Mouse (Mus musculus): ENCODE measurements around the gene Csf3r. TPM values are rescaled to one million over a fixed set of nuclear protein-coding genes. Genes with fewer than 3 reads are reported as not detected.

Gene Csf3r
- polyA plus RNA-seq, 1 experiment from 2014 or later = 1.4 TPM

DNA sequence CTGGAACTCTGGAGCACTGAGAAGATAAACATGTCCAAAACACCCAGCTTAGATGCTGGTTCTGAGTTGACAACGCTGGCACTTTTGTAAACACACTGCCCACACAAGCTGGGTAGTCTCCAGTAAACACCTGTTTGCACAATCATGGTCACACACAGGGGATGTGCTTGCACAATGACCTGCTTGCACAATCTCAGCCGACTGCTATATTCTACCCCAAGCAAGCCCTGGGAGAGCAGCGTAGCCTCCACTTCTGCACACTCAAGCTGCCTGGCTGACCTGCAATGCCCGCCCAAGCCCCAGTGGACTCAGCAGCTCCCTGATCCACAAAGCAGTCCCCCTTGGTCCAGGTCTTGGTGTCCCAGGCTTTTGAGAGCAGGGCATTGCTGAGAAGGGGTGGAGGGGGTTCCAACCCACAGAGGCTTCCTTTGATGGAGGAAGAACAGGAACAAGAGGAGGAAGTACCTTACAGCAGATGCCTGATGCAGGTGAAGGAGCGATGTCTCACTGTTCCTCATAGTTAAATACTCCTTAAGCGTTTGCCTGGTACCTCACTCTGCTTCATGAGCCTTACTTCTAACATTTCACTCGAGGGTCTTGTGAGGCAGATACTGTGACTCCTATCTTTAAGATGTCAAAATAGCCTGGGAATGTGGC is 6.5 kb upstream of the Csf3r start:
- Histone ChIP-seq H3K9ac (no peak overlapping the region), H3K27ac (no peak overlapping the region), H3K4me3 (replicated peaks) (no peak overlapping the region), H3K4me1 (no peaks in the 10 kb centered on the region), H3K4me2 (no peak overlapping the region), H3K27me3 (no peaks in the 10 kb centered on the region), H3K9me3 (replicated peaks) (no peaks in the 10 kb centered on the region), H3K36me3 (no peaks in the 10 kb centered on the region)
- 85% methylated on average over 7 of the region's 7 CpGs for WGBS
- no peak for ATAC-seq (replicated peaks; ENCODE audit: low FRiP score)

DNA sequence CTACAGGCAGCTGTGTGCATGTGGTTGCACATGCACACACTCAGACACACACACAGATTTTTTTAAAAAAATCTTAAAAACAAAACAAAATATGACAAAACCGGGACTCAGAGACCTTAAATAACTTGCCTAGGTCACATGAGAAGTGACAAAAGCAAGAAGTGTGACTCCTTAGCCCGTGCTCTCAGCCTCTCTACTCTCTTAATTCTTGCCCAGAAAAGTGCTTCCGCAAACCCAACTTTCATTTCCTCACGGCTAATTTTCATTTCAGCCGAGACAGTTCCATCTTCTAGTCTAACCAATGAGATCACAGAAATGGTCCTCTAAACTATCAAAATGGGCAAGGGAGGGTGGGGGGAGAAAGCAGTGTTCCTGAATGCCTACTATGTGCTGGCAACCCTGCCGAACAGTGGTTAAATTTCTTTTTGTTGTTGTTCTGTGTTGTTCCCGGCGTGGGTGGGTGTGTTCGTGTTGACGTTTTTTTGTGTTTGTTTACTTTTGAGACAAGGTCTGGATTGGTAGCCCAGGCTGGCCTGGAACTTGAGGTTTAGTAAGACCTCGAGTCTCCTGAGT is 5.3 kb upstream of the Csf3r start:
- no peak overlapping the region for H3K9ac ChIP-seq
- H3K4me1 ChIP-seq = no peaks in the 10 kb centered on the region
- no peak overlapping the region for H3K4me3 ChIP-seq (replicated peaks)

DNA sequence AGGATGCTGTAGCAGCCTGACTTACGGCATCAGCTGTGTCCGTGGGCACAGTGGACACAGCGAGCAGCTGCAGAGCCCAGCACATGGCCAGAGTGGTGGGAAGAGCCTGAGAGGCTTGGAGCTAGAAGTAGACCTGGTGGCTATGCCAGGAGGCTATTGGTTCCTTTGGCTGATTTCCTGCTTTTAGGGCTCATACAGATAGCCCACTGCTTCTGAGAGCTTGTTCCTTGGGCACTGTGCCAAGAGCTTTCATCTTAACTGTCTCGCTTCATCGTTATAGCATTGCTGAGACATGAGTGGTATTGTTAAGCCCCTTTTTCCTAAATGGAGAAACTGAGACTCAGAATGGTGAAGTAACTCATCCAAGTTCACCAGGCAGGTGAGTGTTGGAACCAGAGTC is 1.5 kb downstream of the Csf3r start:
- H3K9ac ChIP-seq = no peak overlapping the region
- H3K27ac ChIP-seq = no peak overlapping the region
- H3K27me3 ChIP-seq = no peaks in the 10 kb centered on the region
- H3K4me1 ChIP-seq = no peaks in the 10 kb centered on the region
- H3K4me2 ChIP-seq = no peak overlapping the region
- H3K36me3 ChIP-seq = no peaks in the 10 kb centered on the region
- no peaks in the 10 kb centered on the region for H3K9me3 ChIP-seq (replicated peaks)
- no peak for ATAC-seq (replicated peaks; ENCODE audit: low FRiP score)
- H3K4me3 ChIP-seq (replicated peaks) = no peak overlapping the region
- 77% methylated on average over 5 of the region's 5 CpGs for WGBS

More for the DNA sequence above, 5.3 kb upstream of the Csf3r start:
- Histone ChIP-seq H3K27me3 (no peaks in the 10 kb centered on the region), H3K27ac (no peak overlapping the region), H3K4me2 (no peak overlapping the region), H3K9me3 (replicated peaks) (no peaks in the 10 kb centered on the region), H3K36me3 (no peaks in the 10 kb centered on the region)
- ATAC-seq (replicated peaks; ENCODE audit: low FRiP score) = no peak
- 81% methylated on average over 11 of the region's 11 CpGs for WGBS

DNA sequence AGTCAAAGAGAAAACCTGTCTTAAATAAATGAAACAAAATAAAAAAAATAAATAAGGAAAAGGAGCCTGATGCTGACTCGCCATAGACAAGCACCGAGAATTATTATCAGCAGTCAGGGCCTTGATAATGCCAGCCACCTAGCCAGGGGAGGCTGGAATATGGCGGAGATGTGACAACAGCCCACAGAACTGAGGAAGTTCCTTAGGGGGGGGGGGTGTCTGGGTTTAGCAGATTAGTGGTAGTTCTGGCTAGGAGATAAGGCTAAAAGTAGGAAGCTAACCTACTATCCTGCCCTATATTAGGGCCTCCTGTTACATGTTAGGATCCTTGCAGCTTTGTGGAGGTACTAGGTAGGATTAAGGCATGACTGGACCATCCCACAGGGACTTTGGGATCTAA is 3.6 kb downstream of the Csf3r start:
- no peaks in the 10 kb centered on the region for H3K4me1 ChIP-seq
- no peaks in the 10 kb centered on the region for H3K36me3 ChIP-seq
- H3K27ac ChIP-seq = no peak overlapping the region
- no peak overlapping the region for H3K4me2 ChIP-seq
- no peak for ATAC-seq (replicated peaks; ENCODE audit: low FRiP score)
- H3K9ac ChIP-seq = no peak overlapping the region
- WGBS = 90% methylated on average over 3 of the region's 3 CpGs
- no peaks in the 10 kb centered on the region for H3K27me3 ChIP-seq
- no peak overlapping the region for H3K4me3 ChIP-seq (replicated peaks)
- no peaks in the 10 kb centered on the region for H3K9me3 ChIP-seq (replicated peaks)

DNA sequence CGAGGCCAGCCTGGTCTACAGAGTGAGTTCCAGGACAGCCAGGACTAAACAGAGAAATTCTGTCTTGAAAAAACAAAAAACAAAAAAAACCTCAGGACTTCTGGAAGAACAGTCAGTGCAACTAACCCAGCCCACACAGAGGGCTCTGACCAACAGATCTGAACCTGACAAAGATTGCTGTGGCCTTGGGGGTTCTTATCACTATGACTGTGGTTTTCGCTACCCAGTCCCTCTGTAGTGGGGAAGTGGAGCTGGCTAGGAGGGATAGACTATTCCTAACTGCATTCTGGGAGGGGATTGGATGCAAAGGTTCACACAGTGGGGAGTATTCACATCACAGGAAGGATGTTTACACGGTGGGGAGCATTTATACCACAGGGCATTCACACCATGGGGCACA is 4.7 kb downstream of the Csf3r start:
- Histone ChIP-seq H3K4me3 (replicated peaks) (no peak overlapping the region), H3K27ac (no peak overlapping the region), H3K36me3 (no peaks in the 10 kb centered on the region), H3K9me3 (replicated peaks) (no peaks in the 10 kb centered on the region), H3K4me1 (no peaks in the 10 kb centered on the region), H3K9ac (no peak overlapping the region), H3K27me3 (no peaks in the 10 kb centered on the region), H3K4me2 (no peak overlapping the region)
- ATAC-seq (replicated peaks; ENCODE audit: low FRiP score) = no peak
- 65% methylated on average over 3 of the region's 3 CpGs for WGBS

DNA sequence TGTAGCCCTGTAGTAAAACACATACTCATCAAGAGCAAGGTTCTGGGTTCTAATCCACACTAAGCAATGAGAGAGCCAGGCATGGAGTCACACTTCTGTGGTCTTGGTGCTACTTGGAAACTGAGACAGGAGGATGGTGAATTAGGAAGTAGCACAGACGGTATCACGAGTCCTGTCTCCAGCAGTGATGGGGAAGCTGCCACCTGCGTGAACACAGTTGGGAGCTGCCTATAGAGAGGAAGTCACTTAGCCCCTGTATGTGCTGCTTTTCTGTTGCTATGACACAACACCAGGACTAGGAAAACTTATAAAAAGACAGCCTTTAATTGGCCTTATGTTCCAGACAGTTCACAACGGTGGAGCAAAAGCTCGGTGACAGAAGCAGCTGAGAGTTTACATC is 6.4 kb downstream of the Csf3r start:
- H3K27ac ChIP-seq = no peak overlapping the region
- 81% methylated on average over 5 of the region's 5 CpGs for WGBS
- ATAC-seq (replicated peaks; ENCODE audit: low FRiP score) = no peak
- no peaks in the 10 kb centered on the region for H3K36me3 ChIP-seq
- H3K27me3 ChIP-seq = no peaks in the 10 kb centered on the region
- no peaks in the 10 kb centered on the region for H3K4me1 ChIP-seq
- no peaks in the 10 kb centered on the region for H3K9me3 ChIP-seq (replicated peaks)
- H3K4me2 ChIP-seq = no peak overlapping the region
- no peak overlapping the region for H3K4me3 ChIP-seq (replicated peaks)
- H3K9ac ChIP-seq = no peak overlapping the region

DNA sequence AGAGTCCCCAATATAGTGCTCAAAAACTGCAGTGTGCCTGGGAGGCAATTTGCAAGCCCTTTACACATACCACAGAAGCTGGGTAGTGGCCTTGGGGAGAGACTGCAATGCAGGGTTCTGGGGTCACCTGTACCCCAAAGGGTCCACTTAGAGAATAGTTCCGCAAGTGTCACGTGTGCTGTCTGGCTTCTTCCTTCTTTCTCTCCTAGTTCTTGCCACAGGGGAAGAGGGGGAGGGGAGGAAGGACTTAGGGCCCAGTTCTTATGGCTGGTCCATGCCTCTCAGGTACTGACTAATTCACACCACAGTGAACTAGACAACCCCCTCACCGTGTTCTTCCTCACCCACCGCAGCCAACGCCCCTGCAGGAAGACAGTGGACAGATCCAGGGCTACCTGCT is 11.1 kb downstream of the Csf3r start:
- Histone ChIP-seq H3K4me1 (no peaks in the 10 kb centered on the region), H3K27ac (no peak overlapping the region), H3K9ac (no peak overlapping the region), H3K36me3 (no peaks in the 10 kb centered on the region), H3K4me2 (no peak overlapping the region), H3K9me3 (replicated peaks) (no peaks in the 10 kb centered on the region), H3K27me3 (no peaks in the 10 kb centered on the region), H3K4me3 (replicated peaks) (no peak overlapping the region)
- no peak for ATAC-seq (replicated peaks; ENCODE audit: low FRiP score)
- 82% methylated on average over 5 of the region's 5 CpGs for WGBS

DNA sequence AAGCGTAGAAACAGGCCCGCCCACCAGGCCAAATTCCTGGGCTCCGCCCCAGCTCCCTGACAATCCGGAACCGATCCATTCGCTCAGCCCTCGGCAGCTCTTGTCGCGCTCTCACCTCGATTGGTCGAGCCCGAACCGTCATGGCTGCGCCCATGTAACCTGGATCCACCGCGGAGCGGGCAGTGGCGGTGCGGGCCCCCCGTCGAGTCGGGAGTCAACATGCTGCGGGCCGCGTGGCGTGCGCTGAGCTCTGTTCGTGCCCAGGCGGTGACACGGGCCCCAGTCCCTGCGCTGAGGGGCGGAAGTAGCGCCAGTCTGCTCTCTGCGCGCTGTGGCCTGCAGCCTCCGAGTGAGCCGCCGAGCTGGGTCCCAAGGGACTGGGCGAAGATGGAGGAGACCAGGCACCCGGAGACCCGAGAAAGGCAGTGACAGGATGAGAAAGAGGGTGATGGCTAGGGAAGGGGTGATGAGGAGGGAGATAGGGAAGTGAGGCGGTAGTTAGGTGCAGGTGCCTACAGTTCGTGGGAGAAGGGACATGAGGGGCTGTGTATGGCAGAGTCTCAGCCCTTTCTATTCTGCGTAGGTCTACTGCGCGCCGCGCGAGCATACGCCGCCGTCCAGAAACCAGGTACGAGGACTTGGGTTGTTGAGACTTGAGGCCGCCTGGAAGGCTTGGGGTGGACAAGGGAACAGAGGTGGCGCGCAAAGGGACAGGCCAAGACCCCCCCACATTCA is 22.7 kb downstream of the Csf3r start, which contains the start of gene Mrps15:
Gene Mrps15, plus strand, starts transcription at position 75 of the 735 bp plus-strand sequence.
- Histone ChIP-seq H3K4me3 (replicated peaks) (peak within 1 kb of the TSS; percentile 90), H3K4me2 (peak within 1 kb of the TSS; percentile 91), H3K9me3 (replicated peaks) (no peaks in the 10 kb centered on the region), H3K36me3 (peaks cover 28% of the 10 kb centered on the region), H3K9ac (peak within 1 kb of the TSS; percentile 76), H3K27ac (peak within 1 kb of the TSS; percentile 88), H3K27me3 (no peaks in the 10 kb centered on the region), H3K4me1 (peaks cover 13% of the 10 kb centered on the region)
- peak; percentile 94 for ATAC-seq (replicated peaks; ENCODE audit: low FRiP score)
- WGBS = under 1% methylated on average over 56 of the region's 56 CpGs

DNA sequence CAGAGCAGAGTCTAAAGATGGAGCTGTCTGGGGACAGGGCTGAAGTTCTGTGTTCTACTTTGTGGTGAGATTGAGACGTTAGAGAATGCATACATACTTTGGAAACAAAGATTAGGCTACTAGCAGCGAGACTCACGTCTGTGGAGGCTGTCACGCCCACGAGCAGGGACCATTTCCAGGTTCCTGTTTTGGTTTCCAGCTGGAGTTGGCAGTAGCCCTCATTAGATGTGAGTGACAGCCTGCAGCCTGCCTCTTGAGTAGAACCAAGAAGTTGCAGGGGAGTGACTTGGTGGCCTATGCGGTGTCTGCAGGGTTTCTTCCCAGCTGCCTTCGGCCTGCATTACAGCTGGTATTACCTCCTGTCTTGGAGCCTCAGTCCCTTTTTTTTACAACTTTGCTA is 27.3 kb downstream of the Csf3r start:
- peaks cover 13% of the 10 kb centered on the region for H3K4me1 ChIP-seq
- H3K27ac ChIP-seq = no peak overlapping the region
- ATAC-seq (replicated peaks; ENCODE audit: low FRiP score) = no peak
- H3K9ac ChIP-seq = no peak overlapping the region
- H3K4me2 ChIP-seq = no peak overlapping the region
- H3K4me3 ChIP-seq (replicated peaks) = no peak overlapping the region
- no peaks in the 10 kb centered on the region for H3K27me3 ChIP-seq
- peaks cover 71% of the 10 kb centered on the region for H3K36me3 ChIP-seq
- WGBS = 66% methylated on average over 7 of the region's 7 CpGs
- H3K9me3 ChIP-seq (replicated peaks) = no peaks in the 10 kb centered on the region

DNA sequence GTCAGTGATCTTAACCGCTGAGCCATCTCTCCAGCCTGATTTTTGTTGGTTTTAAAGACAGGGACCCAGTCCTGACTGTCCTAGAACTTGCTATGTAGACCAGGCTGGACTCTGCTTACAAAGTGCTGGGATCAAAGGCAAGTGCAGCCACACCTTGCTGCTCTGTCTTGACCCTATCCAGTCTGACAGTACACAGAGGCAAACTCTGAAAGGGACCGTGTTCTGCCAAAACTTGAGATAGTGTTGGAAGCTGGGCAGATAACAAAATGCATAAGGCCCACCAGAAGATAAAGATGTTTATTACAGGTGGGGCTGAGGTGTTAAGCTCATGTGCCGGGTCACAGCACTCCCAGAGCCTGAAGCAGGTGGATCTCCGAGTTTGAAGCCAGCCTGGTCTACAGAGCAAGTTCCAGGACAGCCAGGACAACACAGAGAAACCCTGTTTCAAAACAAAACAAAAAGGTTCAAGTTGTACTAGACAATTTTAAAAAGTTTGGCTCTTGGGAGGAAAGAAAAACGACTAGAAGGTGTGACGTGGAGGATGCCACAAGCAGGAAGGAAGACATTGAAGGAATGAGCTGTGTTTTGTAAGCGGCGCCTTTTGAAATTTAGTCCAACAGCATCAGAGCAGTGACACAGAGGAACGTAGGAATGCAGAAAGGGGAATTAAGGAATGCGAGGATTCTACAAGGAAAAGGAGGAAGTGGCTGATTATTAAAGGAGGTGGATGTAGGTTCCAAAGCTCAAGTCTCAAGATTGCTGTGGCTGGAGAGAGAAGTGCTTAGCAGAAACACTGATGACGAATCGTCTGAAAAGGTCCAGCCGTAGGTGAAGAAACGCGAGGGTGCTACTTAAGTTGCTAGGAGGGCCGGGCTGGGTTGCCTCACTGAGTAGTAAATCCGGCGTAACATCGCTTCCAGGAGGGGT is 33.1 kb downstream of the Csf3r start:
- H3K4me3 ChIP-seq (replicated peaks) = peak overlapping the region; percentile 73
- H3K27ac ChIP-seq = peak overlapping the region; percentile 81
- WGBS = 13% methylated on average over 19 of the region's 19 CpGs
- peak overlapping the region; percentile 63 for H3K9ac ChIP-seq
- H3K9me3 ChIP-seq (replicated peaks) = no peaks in the 10 kb centered on the region
- H3K36me3 ChIP-seq = peaks cover 42% of the 10 kb centered on the region
- peaks cover 14% of the 10 kb centered on the region for H3K4me1 ChIP-seq
- H3K27me3 ChIP-seq = no peaks in the 10 kb centered on the region
- H3K4me2 ChIP-seq = peak overlapping the region; percentile 89
- ATAC-seq (replicated peaks; ENCODE audit: low FRiP score) = no peak

DNA sequence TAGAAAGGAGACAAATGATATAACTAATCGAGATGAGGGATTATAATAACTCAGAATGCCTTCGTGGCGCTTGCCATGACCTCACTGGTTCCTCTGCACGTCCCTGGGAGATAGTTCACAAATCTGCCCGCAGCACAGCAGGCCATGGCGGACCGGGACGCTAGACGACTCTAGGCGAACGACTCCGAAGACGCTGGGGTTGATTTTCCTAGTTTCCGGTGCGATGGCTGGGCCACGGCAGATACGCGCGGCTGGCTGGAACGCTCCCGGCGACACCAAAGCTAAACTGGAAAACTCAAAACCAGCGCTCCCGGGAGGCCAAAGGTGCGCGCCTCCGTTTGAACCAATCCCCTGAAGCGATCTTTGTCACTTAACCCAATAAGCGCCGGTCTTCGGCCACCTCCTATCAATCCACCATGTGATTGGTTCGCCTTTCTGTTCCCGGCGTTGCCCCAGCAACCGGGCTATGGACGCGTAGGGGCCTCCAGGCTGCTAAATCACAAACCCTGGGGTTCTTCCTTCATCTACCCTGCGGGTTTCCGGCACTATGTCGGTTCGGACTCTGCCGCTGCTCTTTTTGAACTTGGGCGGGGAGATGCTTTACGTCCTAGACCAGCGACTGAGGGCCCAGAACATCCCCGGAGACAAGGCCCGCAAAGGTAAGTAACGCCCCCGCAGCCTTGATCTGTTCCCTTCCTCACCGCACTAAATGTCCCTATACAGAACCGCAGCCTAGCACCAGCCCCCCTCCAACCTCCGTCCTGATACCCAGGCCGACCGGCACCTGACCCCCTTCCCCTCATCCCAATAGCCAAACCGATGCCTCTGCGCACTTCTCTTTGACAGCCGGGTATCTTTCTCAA is 34.0 kb downstream of the Csf3r start, which contains the start of gene Oscp1:
Gene Oscp1, plus strand, starts transcription at position 432 of the 863 bp plus-strand sequence.
- peak within 1 kb of the TSS; percentile 73 for H3K4me3 ChIP-seq (replicated peaks)
- peak; percentile 99 for ATAC-seq (replicated peaks; ENCODE audit: low FRiP score)
- peaks cover 35% of the 10 kb centered on the region for H3K36me3 ChIP-seq
- H3K9me3 ChIP-seq (replicated peaks) = no peaks in the 10 kb centered on the region
- H3K4me1 ChIP-seq = peaks cover 14% of the 10 kb centered on the region
- H3K27me3 ChIP-seq = no peaks in the 10 kb centered on the region
- peak within 1 kb of the TSS; percentile 89 for H3K4me2 ChIP-seq
- H3K27ac ChIP-seq = peak within 1 kb of the TSS; percentile 81
- WGBS = under 1% methylated on average over 57 of the region's 57 CpGs
- peak within 1 kb of the TSS; percentile 63 for H3K9ac ChIP-seq
